Mouse (Mus musculus) limb, embryonic 15.5 days (tissue): ENCODE measurements around the gene Pds5a. TPM values are rescaled to one million over a fixed set of nuclear protein-coding genes. Genes with fewer than 3 reads are reported as not detected.

Source experiments
- ATAC-seq: fragments of 200-750 bp; cut with Nextera tagmentation; 2 replicates; pipeline ENCODE4 v1.8.0; 2017; ENCODE audit warnings: low read depth, moderate TSS enrichment; ENCODE audit not compliant: insufficient number of reproducible peaks, low FRiP score, low TSS enrichment
- H3K27ac ChIP-seq: fragments of 300-500 bp; sonication (generic); 2 replicates; pipeline ENCODE4 v1.5.1; 2015; ENCODE audit warnings: moderate library complexity, mild to moderate bottlenecking, inconsistent platforms
- H3K27me3 ChIP-seq: fragments of 300-500 bp; sonication (generic); 2 replicates; pipeline ENCODE4 v1.6.1; 2015; ENCODE audit warnings: inconsistent platforms
- H3K36me3 ChIP-seq: fragments of 300-500 bp; sonication (generic); 2 replicates; pipeline ENCODE4 v1.6.1; 2015; ENCODE audit warnings: inconsistent platforms
- H3K4me1 ChIP-seq: fragments of 300-500 bp; sonication (generic); 2 replicates; pipeline ENCODE4 v1.6.1; 2015; ENCODE audit warnings: inconsistent platforms
- H3K4me2 ChIP-seq: fragments of 300-500 bp; sonication (generic); 2 replicates; pipeline ENCODE4 v1.6.1; 2015; ENCODE audit warnings: mild to moderate bottlenecking, inconsistent platforms
- H3K4me3 ChIP-seq: fragments of 300-500 bp; sonication (generic); 2 replicates; pipeline ENCODE4 v1.5.1; 2015; ENCODE audit warnings: mild to moderate bottlenecking, inconsistent platforms
- H3K9ac ChIP-seq: fragments of 300-500 bp; sonication (generic); 2 replicates; pipeline ENCODE4 v1.6.1; 2015; ENCODE audit warnings: inconsistent platforms
- H3K9me3 ChIP-seq: fragments of 300-500 bp; sonication (generic); 2 replicates; pipeline ENCODE4 v1.6.1; 2016; ENCODE audit warnings: inconsistent platforms
- WGBS: fragments of 180-500 bp; shearing (Covaris S2); methylation state at CpG from one replicate; pipeline ENCODE4 v1.1.7; 2015; 5-methylcytosine and 5-hydroxymethylcytosine counted together
- polyA plus RNA-seq: library from polyadenylated mRNA; unstranded; fragments of >200 nt; fragmentation: Nextera tagmentation; extraction: Ambion mirVana; gene quantifications from 2 replicates; pipeline ENCODE4 v1.2.1, GENCODE M21; 2015

Pds5a gene
- polyA plus RNA-seq, 1 experiment from 2014 or later = 54.2 TPM

- WGBS = 94% methylated on average over 1 of the region's 1 CpGs
- Histone ChIP-seq H3K9ac (no peak overlapping the region), H3K27ac (no peak overlapping the region), H3K4me3 (no peak overlapping the region), H3K9me3 (no peaks in the 10 kb centered on the region), H3K4me1 (no peaks in the 10 kb centered on the region), H3K27me3 (no peaks in the 10 kb centered on the region), H3K36me3 (peaks cover 25% of the 10 kb centered on the region), H3K4me2 (no peak overlapping the region)
- no peak for ATAC-seq
These were observed 91.3 kb downstream of the Pds5a start for GRCm38 (mm10) chr5:65606820-65607219.

DNA sequence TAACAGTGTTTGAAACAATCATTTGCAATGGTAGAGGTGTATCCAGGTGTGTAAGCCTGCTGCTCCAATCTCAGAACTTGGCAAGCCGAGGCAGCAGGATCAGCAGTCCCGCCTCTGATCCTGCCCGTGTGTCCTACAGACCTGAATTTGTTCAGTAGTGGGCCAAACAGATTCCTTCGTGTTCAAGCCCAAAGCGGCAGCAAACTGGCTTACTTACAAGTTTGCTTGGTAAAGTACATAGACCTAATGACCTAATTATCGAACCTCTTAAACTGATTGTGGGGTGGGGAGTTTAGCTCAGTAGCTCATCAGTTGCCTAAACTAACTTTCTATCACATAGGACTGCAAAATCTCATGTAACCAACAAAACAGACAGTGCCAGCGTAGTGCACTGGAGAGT, 98.4 kb downstream of the Pds5a start:
- Histone ChIP-seq H3K36me3 (peaks cover 35% of the 10 kb centered on the region), H3K9ac (no peak overlapping the region), H3K4me1 (no peaks in the 10 kb centered on the region), H3K4me2 (no peak overlapping the region), H3K4me3 (no peak overlapping the region), H3K9me3 (no peaks in the 10 kb centered on the region), H3K27me3 (no peaks in the 10 kb centered on the region), H3K27ac (no peak overlapping the region)
- 90% methylated on average over 7 of the region's 7 CpGs for WGBS
- ATAC-seq = no peak

DNA sequence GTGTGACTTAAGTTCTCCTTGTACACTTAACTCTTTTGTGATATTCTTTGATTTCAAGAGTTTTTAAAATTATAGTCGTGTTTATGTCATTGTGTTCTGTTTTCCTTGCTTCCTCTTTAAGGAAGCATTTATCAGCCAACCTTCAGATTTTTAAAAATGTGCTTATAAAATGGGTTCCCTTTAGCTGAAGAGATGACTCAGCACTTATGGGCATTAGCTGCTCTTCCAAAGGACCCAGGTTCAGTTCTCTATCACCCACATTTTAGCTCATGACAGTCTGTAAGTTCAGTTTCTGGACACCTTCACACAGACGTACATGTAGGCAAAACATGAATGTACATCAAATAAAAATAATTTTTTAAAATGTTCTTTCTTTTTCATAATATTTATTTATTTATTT, 105.7 kb downstream of the Pds5a start:
- whole genome bisulfite sequencing = 83% methylated on average over 2 of the region's 2 CpGs

GRCm38 (mm10) chr5:65590199-65590598, 107.9 kb downstream of the Pds5a start:
- no peak overlapping the region for H3K27ac ChIP-seq
- no peak overlapping the region for H3K4me3 ChIP-seq
- 86% methylated on average over 1 of the region's 1 CpGs for WGBS
- no peaks in the 10 kb centered on the region for H3K9me3 ChIP-seq
- no peak overlapping the region for H3K4me2 ChIP-seq
- H3K36me3 ChIP-seq = peaks cover 21% of the 10 kb centered on the region
- no peak overlapping the region for H3K9ac ChIP-seq
- ATAC-seq = no peak
- no peaks in the 10 kb centered on the region for H3K27me3 ChIP-seq
- H3K4me1 ChIP-seq = no peaks in the 10 kb centered on the region

More for the DNA sequence above, 105.7 kb downstream of the Pds5a start:
- Histone ChIP-seq H3K4me3 (no peak overlapping the region), H3K27ac (no peak overlapping the region), H3K27me3 (no peaks in the 10 kb centered on the region), H3K4me1 (no peaks in the 10 kb centered on the region), H3K9me3 (no peaks in the 10 kb centered on the region), H3K9ac (no peak overlapping the region), H3K36me3 (peaks cover 24% of the 10 kb centered on the region), H3K4me2 (no peak overlapping the region)
- no peak for ATAC-seq

DNA sequence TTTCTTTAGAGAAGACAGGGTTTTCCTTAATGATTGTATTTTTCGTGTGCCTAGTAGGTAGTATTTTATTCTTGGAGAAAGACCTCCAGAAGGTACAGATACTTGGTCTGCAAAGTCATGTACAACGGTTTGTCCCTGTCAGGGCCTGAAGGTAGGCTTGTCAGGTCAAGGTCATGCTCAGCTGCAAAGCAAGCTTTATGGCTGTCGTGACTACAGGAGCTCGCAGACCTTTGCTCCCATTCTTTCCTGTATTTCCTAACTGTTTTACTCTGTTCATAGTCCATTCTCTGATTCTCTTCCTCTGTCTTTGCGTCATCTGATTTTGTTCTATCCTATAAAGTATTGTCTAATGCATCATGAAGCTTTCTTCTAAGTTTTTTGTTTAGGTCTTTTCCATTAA, 111.8 kb downstream of the Pds5a start:
- ATAC-seq = no peak
- Histone ChIP-seq H3K9me3 (no peaks in the 10 kb centered on the region), H3K9ac (no peak overlapping the region), H3K4me2 (no peak overlapping the region), H3K36me3 (peaks cover 32% of the 10 kb centered on the region), H3K4me3 (no peak overlapping the region), H3K27ac (no peak overlapping the region), H3K27me3 (no peaks in the 10 kb centered on the region), H3K4me1 (no peaks in the 10 kb centered on the region)
- WGBS = 89% methylated on average over 5 of the region's 5 CpGs

- WGBS = 50% methylated on average over 3 of the region's 3 CpGs
- no peaks in the 10 kb centered on the region for H3K4me1 ChIP-seq
- H3K4me2 ChIP-seq = no peak overlapping the region
- no peaks in the 10 kb centered on the region for H3K9me3 ChIP-seq
- H3K9ac ChIP-seq = no peak overlapping the region
- no peak overlapping the region for H3K4me3 ChIP-seq
- 0 out of 2 replicates have a peak overlapping the region, but pooled peaks have one; percentile 17 for H3K27ac ChIP-seq
- ATAC-seq = no peak
- no peaks in the 10 kb centered on the region for H3K27me3 ChIP-seq
- H3K36me3 ChIP-seq = peaks cover 23% of the 10 kb centered on the region
These were observed 119.5 kb downstream of the Pds5a start for GRCm38 (mm10) chr5:65578545-65578944.

DNA sequence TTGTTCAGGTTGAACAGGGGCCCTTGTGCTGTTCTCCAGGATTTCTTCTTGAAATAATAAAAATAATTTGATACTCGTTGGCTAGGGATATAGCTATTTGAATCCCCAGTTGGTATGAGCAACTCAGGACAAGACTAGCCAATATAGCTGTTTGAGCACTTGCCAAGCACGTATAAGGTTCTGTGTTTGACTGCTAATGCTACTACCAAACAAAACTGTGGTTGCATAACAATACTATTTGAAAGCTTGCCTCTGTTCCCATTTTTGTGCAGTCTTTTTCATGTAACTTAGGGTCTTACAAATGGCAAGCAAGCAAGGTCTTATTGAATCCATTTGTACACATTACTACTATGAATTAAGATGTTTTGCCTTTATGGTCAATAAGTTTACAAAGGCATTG, 122.2 kb downstream of the Pds5a start:
- Histone ChIP-seq H3K9me3 (no peaks in the 10 kb centered on the region), H3K27ac (no peak overlapping the region), H3K4me3 (no peak overlapping the region), H3K4me2 (no peak overlapping the region), H3K36me3 (peaks cover 19% of the 10 kb centered on the region), H3K27me3 (no peaks in the 10 kb centered on the region), H3K9ac (no peak overlapping the region), H3K4me1 (no peaks in the 10 kb centered on the region)
- 71% methylated on average over 2 of the region's 2 CpGs for WGBS
- no peak for ATAC-seq

- Histone ChIP-seq H3K4me1 (no peaks in the 10 kb centered on the region), H3K27me3 (no peaks in the 10 kb centered on the region), H3K4me3 (no peak overlapping the region), H3K9ac (no peak overlapping the region), H3K4me2 (no peak overlapping the region), H3K36me3 (peaks cover 14% of the 10 kb centered on the region), H3K9me3 (no peaks in the 10 kb centered on the region), H3K27ac (peak overlapping the region; percentile 9; the same call in 1 of the 2 replicates)
- no peak for ATAC-seq
- WGBS = 65% methylated on average over 2 of the region's 2 CpGs
These were observed 123.2 kb downstream of the Pds5a start for GRCm38 (mm10) chr5:65574876-65575275.

- Histone ChIP-seq H3K27me3 (no peaks in the 10 kb centered on the region), H3K9ac (no peak overlapping the region), H3K4me1 (no peaks in the 10 kb centered on the region; the same call in 1 of the 2 replicates), H3K4me2 (no peak overlapping the region), H3K27ac (no peak overlapping the region), H3K4me3 (no peak overlapping the region), H3K36me3 (peaks cover 15% of the 10 kb centered on the region), H3K9me3 (no peaks in the 10 kb centered on the region)
- ATAC-seq = no peak
- 73% methylated on average over 2 of the region's 2 CpGs for WGBS
These were observed 132.6 kb downstream of the Pds5a start for GRCm38 (mm10) chr5:65565486-65565885.

DNA sequence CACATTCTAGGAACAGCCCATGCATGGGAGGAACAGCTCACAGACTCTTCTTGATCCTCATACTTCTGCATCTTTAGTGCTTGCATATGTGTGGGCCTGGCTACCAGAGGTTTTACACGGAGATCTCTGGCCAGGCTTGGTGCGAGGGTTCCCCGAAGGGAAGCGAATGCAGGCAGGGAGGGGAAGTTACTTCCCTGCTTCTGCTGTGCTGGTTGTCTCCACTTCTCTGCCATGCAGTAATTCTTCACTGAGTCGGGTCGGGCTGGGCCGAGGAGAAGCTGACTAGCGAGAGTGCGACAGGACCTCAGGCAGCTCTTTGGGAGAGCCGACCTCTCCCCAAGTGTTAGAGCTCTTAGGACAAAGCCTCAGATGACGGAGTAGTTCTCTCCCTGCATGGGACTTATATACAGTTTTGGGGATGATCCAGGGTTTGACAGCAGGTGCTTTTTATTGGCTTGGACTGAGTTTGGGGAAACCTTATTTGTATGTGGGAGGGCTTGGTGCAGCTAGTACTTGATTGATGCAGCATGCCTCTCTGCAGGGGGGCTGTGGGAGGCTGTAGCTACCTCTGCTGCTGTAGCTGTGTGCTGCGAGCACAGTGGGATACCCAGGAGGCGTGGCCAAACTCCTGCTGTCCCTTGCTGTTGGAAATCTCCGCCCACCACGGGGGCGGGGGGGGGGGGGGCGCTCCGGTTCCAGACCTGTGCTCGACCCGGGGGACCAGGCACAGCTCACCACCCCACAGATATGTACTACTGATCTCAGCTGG, 136.8 kb downstream of the Pds5a start:
- H3K4me3 ChIP-seq = no peak overlapping the region
- WGBS = 41% methylated on average over 19 of the region's 20 CpGs
- no peak overlapping the region for H3K4me2 ChIP-seq
- no peak overlapping the region for H3K9ac ChIP-seq
- no peak for ATAC-seq
- no peaks in the 10 kb centered on the region for H3K27me3 ChIP-seq
- H3K9me3 ChIP-seq = no peaks in the 10 kb centered on the region
- no peaks in the 10 kb centered on the region; the same call in 1 of the 2 replicates for H3K4me1 ChIP-seq
- peaks cover 8% of the 10 kb centered on the region; the same call in 1 of the 2 replicates for H3K36me3 ChIP-seq
- no peak overlapping the region for H3K27ac ChIP-seq

DNA sequence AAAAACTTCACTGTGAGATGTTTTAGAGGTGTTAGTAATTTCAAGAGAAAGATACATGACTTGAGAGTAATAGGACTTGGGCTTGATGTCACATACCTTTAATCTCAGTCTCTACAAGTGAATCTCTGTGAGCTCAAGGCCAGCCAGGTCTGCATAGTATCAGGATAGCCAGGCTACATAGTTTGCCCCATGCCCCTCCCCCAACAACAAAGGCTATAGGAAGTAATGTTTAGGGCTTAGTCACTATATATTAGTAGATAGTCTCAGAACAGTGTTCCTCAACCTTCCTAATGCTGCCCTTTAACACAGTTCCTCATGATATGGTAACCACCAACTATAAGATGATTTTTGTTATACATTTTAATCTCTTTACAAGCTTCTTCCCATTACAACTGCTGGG, 141.0 kb downstream of the Pds5a start:
- no peak overlapping the region for H3K4me2 ChIP-seq
- no peaks in the 10 kb centered on the region for H3K9me3 ChIP-seq
- H3K36me3 ChIP-seq = peaks cover 16% of the 10 kb centered on the region; the same call in 1 of the 2 replicates
- no peaks in the 10 kb centered on the region for H3K27me3 ChIP-seq
- no peak overlapping the region for H3K4me3 ChIP-seq
- H3K9ac ChIP-seq = no peak overlapping the region
- no peak for ATAC-seq
- H3K4me1 ChIP-seq = no peaks in the 10 kb centered on the region; the same call in 1 of the 2 replicates
- no peak overlapping the region for H3K27ac ChIP-seq
